Mouse (Mus musculus) myocyte (in vitro differentiated cells): ENCODE measurements at regions not wholly inside any gene's neighbourhood (a gene's known extent, or its start where the extent isn't known, plus 50 kb on each side); places are given as distances from the start of the nearest gene placed in this dataset.

Experiments
- H3K27me3 ChIP-seq: one replicate; pipeline ENCODE4 v1.6.1; 2011; ENCODE audit not compliant: control insufficient read depth, insufficient read depth, insufficient read length
- H3K36me3 ChIP-seq: one replicate; pipeline ENCODE4 v1.6.1; 2011; ENCODE audit not compliant: control insufficient read depth, insufficient read depth
- H3K4me2 ChIP-seq: one replicate; pipeline ENCODE4 v1.6.1; 2011; ENCODE audit warnings: low read depth, control low read depth
- H3K4me3 ChIP-seq: one replicate; pipeline ENCODE4 v1.5.1; 2011; ENCODE audit warnings: mild to moderate bottlenecking, control low read depth, moderate library complexity
- H3K79me2 ChIP-seq: one replicate; pipeline ENCODE4 v1.6.1; 2011; ENCODE audit not compliant: control insufficient read depth, insufficient read depth
- H3ac ChIP-seq: one replicate; pipeline ENCODE4 v1.6.1; 2011; ENCODE audit not compliant: control insufficient read depth, insufficient read length
- CEBPB ChIP-seq: IDR thresholded peaks from 2 replicates; pipeline ENCODE4 v1.6.1; 2011; ENCODE audit warnings: mild to moderate bottlenecking, moderate library complexity; ENCODE audit not compliant: poor library complexity, insufficient read depth, severe bottlenecking
- E2F4 ChIP-seq: IDR thresholded peaks from one replicate; pipeline ENCODE4 v1.6.1; 2011; ENCODE audit warnings: mild to moderate bottlenecking, control low read depth, moderate library complexity; ENCODE audit not compliant: insufficient read depth
- MAX ChIP-seq: IDR thresholded peaks from one replicate; pipeline ENCODE4 v1.6.1; 2011; ENCODE audit warnings: low read depth, mild to moderate bottlenecking, control low read depth
- MYOD1 ChIP-seq, 3 experiments: IDR thresholded peaks; one replicate each; pipeline ENCODE4 v1.6.1; 2011; ENCODE audit warnings: control low read depth in 2 of 3, low read depth in 2 of 3, mild to moderate bottlenecking in 2 of 3, moderate library complexity in 1 of 3; ENCODE audit not compliant: insufficient read length in 2 of 3, control insufficient read depth in 1 of 3
- MYOG ChIP-seq, 3 experiments: IDR thresholded peaks; one replicate each; pipeline ENCODE4 v1.6.1; 2011; ENCODE audit warnings: control low read depth in 2 of 3, low read depth in 2 of 3, mild to moderate bottlenecking in 2 of 3; ENCODE audit not compliant: insufficient read length in 2 of 3, control insufficient read depth in 1 of 3, insufficient read depth in 1 of 3
- POLR2A ChIP-seq: IDR thresholded peaks from one replicate; pipeline ENCODE4 v1.6.1; 2011; ENCODE audit warnings: low read depth, mild to moderate bottlenecking, control low read depth, moderate library complexity; ENCODE audit not compliant: insufficient read length
- POLR2AphosphoS2 ChIP-seq: IDR thresholded peaks from one replicate; pipeline ENCODE4 v1.6.1; 2011; ENCODE audit warnings: low read depth, control low read depth; ENCODE audit not compliant: insufficient read length
- REST ChIP-seq: IDR thresholded peaks from one replicate; pipeline ENCODE4 v1.6.1; 2011; ENCODE audit warnings: mild to moderate bottlenecking, control low read depth, moderate library complexity; ENCODE audit not compliant: insufficient read depth, insufficient read length
- SRF ChIP-seq: IDR thresholded peaks from one replicate; pipeline ENCODE4 v1.6.1; 2011; ENCODE audit warnings: low read depth; ENCODE audit not compliant: control insufficient read depth, insufficient read length
- TCF12 ChIP-seq: IDR thresholded peaks from one replicate; pipeline ENCODE4 v1.6.1; 2011; ENCODE audit warnings: mild to moderate bottlenecking, control low read depth; ENCODE audit not compliant: poor library complexity, insufficient read depth, severe bottlenecking
- TCF3 ChIP-seq: IDR thresholded peaks from one replicate; pipeline ENCODE4 v1.6.1; 2011; ENCODE audit warnings: low read depth, control low read depth; ENCODE audit not compliant: insufficient read length
- USF1 ChIP-seq: IDR thresholded peaks from one replicate; pipeline ENCODE4 v1.6.1; 2011; ENCODE audit warnings: low read depth, mild to moderate bottlenecking, control low read depth, moderate library complexity

DNA sequence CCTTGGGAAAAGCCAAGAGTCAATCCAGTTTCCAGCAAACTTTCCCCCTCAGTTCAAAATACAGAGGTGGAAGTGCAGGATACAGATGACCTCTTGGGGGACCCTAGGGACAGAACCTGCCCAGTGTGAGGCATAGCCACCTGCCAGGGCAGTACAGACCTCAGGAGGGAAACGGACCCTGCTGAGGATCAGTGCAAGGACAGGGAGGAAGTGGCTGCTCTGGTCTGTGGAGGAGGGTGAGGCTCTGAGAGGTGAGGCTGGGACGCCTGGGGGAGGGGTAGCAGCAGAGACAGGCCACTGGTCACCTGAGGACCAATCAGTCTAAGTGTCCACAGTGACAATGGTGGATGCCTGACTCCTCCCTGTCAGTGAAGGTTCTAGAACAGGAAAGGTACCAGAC, 85.6 kb upstream of the Smad3 start:
- H3K27me3 ChIP-seq: no peaks in the 10 kb centered on the region
- H3K79me2 ChIP-seq: no peaks in the 10 kb centered on the region
- TF ChIP-seq POLR2A (no peak), POLR2AphosphoS2 (no peak)
- no peak overlapping the region for H3K4me2 ChIP-seq
- H3ac ChIP-seq: no peak overlapping the region
- no peaks in the 10 kb centered on the region for H3K36me3 ChIP-seq
- no peak overlapping the region for H3K4me3 ChIP-seq

DNA sequence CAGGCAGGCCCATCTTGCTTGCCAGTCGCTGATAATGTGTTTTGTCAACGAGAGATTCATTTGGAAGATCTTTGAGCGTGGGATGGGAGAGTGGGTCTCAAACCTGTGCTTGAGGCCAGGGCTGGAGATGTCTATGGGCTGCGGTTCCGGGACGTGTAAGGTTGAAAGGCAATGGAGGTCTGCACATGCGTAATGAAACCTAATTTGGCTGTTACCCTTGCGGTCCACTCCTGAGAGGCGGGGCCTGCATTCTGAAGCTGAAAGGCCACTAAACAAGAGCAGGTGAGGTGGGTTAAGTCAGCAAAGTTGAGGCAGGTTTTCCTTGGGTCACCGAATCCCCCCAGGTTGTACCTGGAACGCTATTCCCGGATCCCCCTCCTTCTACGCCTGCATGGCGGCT, 83.3 kb upstream of the Smad3 start:
- no peak for TF ChIP-seq E2F4
- TF ChIP-seq POLR2AphosphoS2: no peak
- no peak for TF ChIP-seq REST
- Histone ChIP-seq H3K4me2 (no peak overlapping the region), H3K79me2 (no peaks in the 10 kb centered on the region), H3K27me3 (no peaks in the 10 kb centered on the region), H3ac (no peak overlapping the region), H3K36me3 (no peaks in the 10 kb centered on the region), H3K4me3 (no peak overlapping the region)

DNA sequence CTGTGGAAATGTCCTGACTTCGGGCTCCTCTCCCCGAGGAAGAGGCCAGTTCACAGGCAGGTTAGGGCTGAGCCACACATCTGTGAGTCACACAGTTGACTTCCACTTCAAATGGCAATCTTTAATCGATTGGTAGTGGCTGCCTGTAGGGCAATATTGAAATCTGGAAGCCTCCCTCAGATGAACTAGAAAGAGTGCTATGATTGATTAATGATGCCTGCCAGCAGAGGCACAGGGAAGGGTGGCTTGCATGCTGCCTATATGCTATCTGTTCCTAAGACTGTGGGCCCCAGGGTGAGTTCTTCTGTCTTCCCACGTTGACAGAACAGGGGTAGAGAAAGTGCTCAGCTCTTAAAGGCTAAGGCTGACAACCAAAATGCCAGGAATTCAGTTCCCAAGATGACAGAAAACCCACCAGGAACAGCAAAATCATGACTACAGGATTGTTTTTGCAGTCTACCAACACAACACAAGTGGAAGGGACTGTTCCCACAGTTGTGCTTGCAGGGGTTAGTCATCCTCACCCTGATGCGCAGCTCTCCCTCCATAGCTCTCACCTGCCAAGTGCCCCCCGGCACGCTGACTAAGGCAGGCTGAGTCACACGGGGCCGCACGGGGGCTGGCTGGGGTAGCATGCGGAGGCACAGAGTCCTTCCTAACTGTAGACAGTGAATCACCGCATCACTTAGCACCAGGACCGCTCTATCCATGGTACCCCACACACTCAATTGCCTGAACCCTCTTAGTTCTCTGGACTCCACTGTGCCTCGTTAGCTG, 81.4 kb upstream of the Smad3 start:
- no peaks in the 10 kb centered on the region for H3K27me3 ChIP-seq
- no peaks in the 10 kb centered on the region for H3K79me2 ChIP-seq
- no peak overlapping the region for H3K4me2 ChIP-seq
- TF ChIP-seq MYOD1 (IDR thresholded peaks at IDR 0.05; ENCODE audit: control insufficient read depth in 1 of 3, insufficient read length in 2 of 3, low read depth in 2 of 3) (peak in 2 of 3 experiments; percentile 55 to 78), USF1 (no peak), MYOG (IDR thresholded peaks at IDR 0.05; ENCODE audit: control insufficient read depth in 1 of 3, insufficient read depth in 1 of 3, insufficient read length in 2 of 3, low read depth in 2 of 3) (peak in 1 of 3 experiments; percentile 51)
- H3K36me3 ChIP-seq: no peaks in the 10 kb centered on the region
- H3ac ChIP-seq: no peak overlapping the region
- H3K4me3 ChIP-seq: no peak overlapping the region

DNA sequence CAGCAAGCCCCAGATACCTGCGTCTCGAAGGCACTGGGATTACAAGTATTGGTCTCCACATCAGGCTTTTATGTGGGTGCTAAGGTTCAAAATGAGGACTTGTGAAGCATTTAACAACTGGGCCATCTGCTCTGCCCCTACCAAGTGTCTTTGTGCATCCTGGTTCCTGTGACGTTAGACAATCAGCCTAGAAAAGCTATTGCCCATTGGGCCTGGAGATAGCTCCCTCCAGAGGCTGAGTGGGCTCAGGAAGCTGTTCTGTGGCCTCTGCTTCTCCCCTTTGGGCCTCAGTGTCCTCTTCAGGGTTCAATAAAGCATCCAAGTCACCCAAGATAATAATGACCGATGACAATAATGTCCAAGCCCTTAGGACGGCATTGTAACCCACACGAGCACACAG, 79.8 kb upstream of the Smad3 start:
- Histone ChIP-seq H3K79me2 (no peaks in the 10 kb centered on the region), H3K4me3 (no peak overlapping the region), H3K4me2 (no peak overlapping the region), H3K27me3 (no peaks in the 10 kb centered on the region), H3K36me3 (no peaks in the 10 kb centered on the region), H3ac (no peak overlapping the region)
- no peak for TF ChIP-seq E2F4
- no peak for TF ChIP-seq TCF3
- no peak for TF ChIP-seq CEBPB
- TF ChIP-seq SRF: no peak
- TF ChIP-seq REST: no peak
- no peak for TF ChIP-seq USF1

DNA sequence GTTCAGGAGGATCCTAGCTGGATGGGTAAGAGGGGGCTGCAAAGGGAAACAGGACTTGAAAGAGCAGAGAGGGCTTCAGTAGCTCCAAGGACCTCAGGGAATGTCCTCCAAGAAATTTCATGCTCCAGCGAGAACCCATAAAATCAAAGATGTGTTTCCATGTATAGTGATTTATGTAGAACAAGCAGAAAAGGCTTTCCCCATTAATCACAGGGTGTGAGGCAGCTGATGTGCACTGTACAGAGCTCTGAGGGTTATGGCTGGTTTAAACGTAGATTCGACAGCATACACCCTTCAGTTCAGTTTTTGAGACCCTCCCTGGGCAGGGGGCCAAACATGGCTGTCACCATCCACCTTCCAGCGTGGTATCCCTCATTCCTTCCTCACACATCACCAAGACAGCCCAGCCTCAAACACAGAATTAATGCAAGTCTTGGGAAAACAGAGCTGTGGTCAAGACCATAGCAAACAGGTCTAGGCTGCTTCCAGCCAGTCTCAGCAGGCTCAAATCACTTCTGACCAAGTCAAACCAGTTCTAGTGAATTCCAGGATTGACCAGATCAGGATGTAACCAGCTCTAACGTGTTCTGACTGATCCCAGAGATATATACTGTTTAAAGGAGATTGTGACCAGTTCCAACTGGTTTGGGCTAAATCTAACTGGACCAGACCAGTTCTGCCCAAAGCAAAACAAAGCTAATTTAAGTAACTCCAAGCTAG, 78.9 kb upstream of the Smad3 start:
- no peak overlapping the region for H3K4me3 ChIP-seq
- H3ac ChIP-seq: no peak overlapping the region
- H3K4me2 ChIP-seq: no peak overlapping the region
- H3K36me3 ChIP-seq: no peaks in the 10 kb centered on the region
- no peaks in the 10 kb centered on the region for H3K79me2 ChIP-seq
- no peaks in the 10 kb centered on the region for H3K27me3 ChIP-seq
- TF ChIP-seq POLR2AphosphoS2: no peak
- no peak for TF ChIP-seq TCF12
- TF ChIP-seq E2F4: no peak
- TF ChIP-seq REST: no peak
- no peak for TF ChIP-seq MAX
- no peak for TF ChIP-seq MYOD1 (IDR thresholded peaks at IDR 0.05; ENCODE audit: control insufficient read depth in 1 of 3, insufficient read length in 2 of 3, low read depth in 2 of 3)
- no peak for TF ChIP-seq MYOG (IDR thresholded peaks at IDR 0.05; ENCODE audit: control insufficient read depth in 1 of 3, insufficient read depth in 1 of 3, insufficient read length in 2 of 3, low read depth in 2 of 3)
- TF ChIP-seq USF1: no peak
- no peak for TF ChIP-seq POLR2A
- no peak for TF ChIP-seq TCF3
- TF ChIP-seq SRF: no peak
- TF ChIP-seq CEBPB: no peak
